Mouse (Mus musculus): Measurements from ENCODE around the gene Spata13.

DNA sequence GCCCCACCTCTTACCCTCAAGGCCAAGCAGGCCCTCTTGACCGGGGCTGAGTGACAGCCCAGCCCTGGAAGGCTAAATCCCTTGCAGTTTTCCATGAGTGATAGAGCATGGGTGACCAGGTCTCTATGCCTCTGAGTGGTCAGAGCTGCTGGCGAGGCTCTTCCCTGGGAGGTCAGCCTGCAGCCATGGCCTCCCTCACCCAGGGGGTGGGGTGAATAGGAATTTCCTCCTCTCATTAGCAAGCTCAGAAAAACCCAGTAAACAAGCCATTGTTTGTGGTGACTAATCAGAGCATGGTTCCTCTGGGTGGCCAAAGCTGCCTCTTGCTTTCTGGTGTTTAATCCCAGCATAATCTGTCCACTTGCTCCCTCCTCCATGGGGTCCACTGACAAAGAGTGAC, 131.2 kb downstream of the Spata13 start:
- TF ChIP-seq POLR2A (IDR thresholded peaks at IDR 0.05; ENCODE audit: insufficient read length, low read depth) (no peak), USF1 (IDR thresholded peaks at IDR 0.05; ENCODE audit: low read depth) (no peak), MYOG (IDR thresholded peaks at IDR 0.05; ENCODE audit: control insufficient read depth in 1 of 3, insufficient read depth in 1 of 3, insufficient read length in 2 of 3, low read depth in 2 of 3) (no peak), MYOD1 (IDR thresholded peaks at IDR 0.05; ENCODE audit: control insufficient read depth in 1 of 3, insufficient read length in 2 of 3, low read depth in 2 of 3) (no peak), MAX (IDR thresholded peaks at IDR 0.05; ENCODE audit: low read depth) (no peak), TCF12 (IDR thresholded peaks at IDR 0.05; ENCODE audit: insufficient read depth, poor library complexity, severe bottlenecking) (no peak), E2F4 (IDR thresholded peaks at IDR 0.05; ENCODE audit: insufficient read depth) (no peak), CEBPB (IDR thresholded peaks at IDR 0.05; ENCODE audit: insufficient read depth, poor library complexity, severe bottlenecking) (no peak), POLR2AphosphoS2 (IDR thresholded peaks at IDR 0.05; ENCODE audit: insufficient read length, low read depth) (no peak), SRF (IDR thresholded peaks at IDR 0.05; ENCODE audit: control insufficient read depth, insufficient read length, low read depth) (no peak), REST (IDR thresholded peaks at IDR 0.05; ENCODE audit: insufficient read depth, insufficient read length) (no peak)
